Mouse (Mus musculus): ENCODE measurements at regions not wholly inside any gene's neighbourhood (a gene's known extent, or its start where the extent isn't known, plus 50 kb on each side); places are given as distances from the start of the nearest gene placed in this dataset.

DNA sequence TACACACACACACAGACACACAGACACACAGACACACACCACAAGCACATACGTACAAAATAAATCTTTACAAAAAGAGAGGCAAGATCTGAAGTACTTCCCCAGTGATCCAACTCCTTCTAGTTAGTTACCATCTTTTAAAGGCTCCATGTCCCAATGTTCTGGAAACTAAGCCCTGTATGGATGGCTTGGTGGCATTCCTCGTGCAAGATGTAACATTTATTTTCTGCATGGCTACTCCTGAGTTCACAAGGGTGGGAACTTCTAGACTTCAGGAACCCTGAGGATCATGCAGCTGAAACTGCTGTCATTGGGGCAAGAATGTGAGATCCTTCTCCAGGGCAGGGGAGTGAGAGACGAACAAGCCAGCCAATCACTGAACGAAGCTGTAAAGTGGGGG, 96.1 kb downstream of the Glrx3 start:
- TF ChIP-seq CTCF (IDR thresholded peaks at IDR 0.05; ENCODE audit: borderline replicate concordance, extremely low read depth, insufficient read depth, insufficient read length) (no peak), POLR2A (IDR thresholded peaks at IDR 0.05; ENCODE audit: borderline replicate concordance, extremely low read depth, insufficient read depth, insufficient read length, poor library complexity, severe bottlenecking) (no peak)

Data from brain, embryonic 14.5 days (tissue).